Mouse (Mus musculus) forebrain, embryonic 15.5 days (tissue): ENCODE measurements around the gene Strip1. TPM values are rescaled to one million over a fixed set of nuclear protein-coding genes. Genes with fewer than 3 reads are reported as not detected.

Experiments
- ATAC-seq: fragments of 200-750 bp; cut with Nextera tagmentation; replicated peaks from 2 replicates; pipeline ENCODE4 v1.8.0; 2017; ENCODE audit warnings: mild to moderate bottlenecking, moderate TSS enrichment, moderate library complexity
- H3K27ac ChIP-seq: fragments of 300-500 bp; sonication (generic); replicated peaks from 2 replicates; pipeline ENCODE4 v1.5.1; 2015; ENCODE audit warnings: mild to moderate bottlenecking, inconsistent platforms
- H3K27me3 ChIP-seq: fragments of 300-500 bp; sonication (generic); 2 replicates; pipeline ENCODE4 v1.6.1; 2015; ENCODE audit warnings: inconsistent platforms
- H3K36me3 ChIP-seq: fragments of 300-500 bp; sonication (generic); 2 replicates; pipeline ENCODE4 v1.6.1; 2015; ENCODE audit warnings: mild to moderate bottlenecking, inconsistent platforms
- H3K4me1 ChIP-seq: fragments of 300-500 bp; sonication (generic); 2 replicates; pipeline ENCODE4 v1.6.1; 2015; ENCODE audit warnings: inconsistent platforms
- H3K4me2 ChIP-seq: fragments of 300-500 bp; sonication (generic); replicated peaks from 2 replicates; pipeline ENCODE4 v1.6.1; 2015; ENCODE audit warnings: mild to moderate bottlenecking, inconsistent platforms
- H3K4me3 ChIP-seq: fragments of 300-500 bp; sonication (generic); 2 replicates; pipeline ENCODE4 v1.5.1; 2015; ENCODE audit warnings: mild to moderate bottlenecking, inconsistent platforms
- H3K9ac ChIP-seq: fragments of 300-500 bp; sonication (generic); replicated peaks from 2 replicates; pipeline ENCODE4 v1.6.1; 2015; ENCODE audit warnings: mild to moderate bottlenecking, inconsistent platforms
- H3K9me3 ChIP-seq: fragments of 300-500 bp; sonication (generic); 2 replicates; pipeline ENCODE4 v1.6.1; 2016; ENCODE audit warnings: inconsistent platforms
- WGBS: fragments of 180-500 bp; shearing (Covaris S2); methylation state at CpG from one replicate; pipeline ENCODE4 v1.1.7; 2015; ENCODE audit warnings: mixed read lengths; 5-methylcytosine and 5-hydroxymethylcytosine counted together
- polyA plus RNA-seq: library from polyadenylated mRNA; unstranded; fragments of >200 nt; fragmentation: Nextera tagmentation; extraction: Ambion mirVana; gene quantifications from 2 replicates; pipeline ENCODE4 v1.2.1, GENCODE M21; 2015

Gene Strip1
- polyA plus RNA-seq, 1 experiment from 2014 or later, result 149 TPM

- 86% methylated on average over 4 of the region's 4 CpGs for WGBS
Measured at GRCm38 (mm10) chr3:107562591-107562990, 68.9 kb downstream of the Strip1 start.

More at GRCm38 (mm10) chr3:107562591-107562990, 68.9 kb downstream of the Strip1 start:
- Histone ChIP-seq H3K4me3 (no peak overlapping the region), H3K27ac (no peak overlapping the region), H3K9ac (no peak overlapping the region), H3K9me3 (no peaks in the 10 kb centered on the region), H3K4me1 (no peaks in the 10 kb centered on the region), H3K4me2 (no peak overlapping the region), H3K27me3 (no peaks in the 10 kb centered on the region), H3K36me3 (no peaks in the 10 kb centered on the region)
- ATAC-seq, result no peak

Other genes starting within 250 kb of the Strip1 start
- 1.6 and 1.8 TPM in 2 replicates for gene Kcnc4, start 172.1 kb downstream of the Strip1 start, polyA plus RNA-seq
- 17.2 and 19.6 TPM in 2 replicates for gene Slc6a17, start 113.7 kb downstream of the Strip1 start, polyA plus RNA-seq
- 0.13 TPM in 1 of 2 replicates, not detected in the other for gene Ubl4b, start 76.6 kb downstream of the Strip1 start, polyA plus RNA-seq
- gene Alx3, start 36.7 kb downstream of the Strip1 start, polyA plus RNA-seq, result 2.5 and 3.1 TPM in 2 replicates
- not detected in 2 replicates for gene Gm10961, start 372 bp downstream of the Strip1 start, polyA plus RNA-seq
- gene Ahcyl1, start 64.9 kb upstream of the Strip1 start, polyA plus RNA-seq, result 110 and 114 TPM in 2 replicates
- 6.5 and 7.9 TPM in 2 replicates for gene Csf1, start 128.8 kb upstream of the Strip1 start, polyA plus RNA-seq
- not detected in 2 replicates for gene Eps8l3, start 245.5 kb upstream of the Strip1 start, polyA plus RNA-seq